In genomic region chr12:17536222-17536621, GRCm38 (mm10) we compare ENCODE assay signal across 24 mouse cellular contexts.
"Had no signal": no experiment of that assay in that cellular context is flagged by ENCODE, and none has a peak within 500 bp of the region (broad histone marks: within the 10 kb centered on the region; RNA-seq: fewer than 3 reads in every experiment).

No protein-coding gene starts in this region.

- H3K27ac ChIP-seq: gastrocnemius, adult 2 months; heart, embryonic 10.5 days; hindbrain, embryonic 10.5 days; hindbrain, embryonic 12.5 days; hindbrain, embryonic 15.5 days; hindbrain, postnatal 0 days; kidney, embryonic 15.5 days; kidney, postnatal 0 days; limb, embryonic 13.5 days; limb, embryonic 15.5 days had no signal

- H3K9ac ChIP-seq: heart, embryonic 12.5 days; hindbrain, embryonic 12.5 days; hindbrain, embryonic 15.5 days; kidney, embryonic 15.5 days; limb, embryonic 13.5 days; limb, embryonic 15.5 days had no signal

- DNase-seq: gastrocnemius, adult 2 months; gastrocnemius, postnatal 10 days; gastrocnemius, postnatal 25 days; heart, adult 18-20 months; heart, postnatal 10 days; heart, postnatal 4 days; kidney, adult 11 months; kidney, adult 2 months; kidney, adult 9 months; kidney, postnatal 14 days; kidney, postnatal 36 days; layer of hippocampus, adult 9-11 months; layer of hippocampus, postnatal 36 days; left cerebral cortex, postnatal 4 days had no signal

- H3K4me2 ChIP-seq: heart, embryonic 12.5 days; hindbrain, embryonic 12.5 days; hindbrain, embryonic 15.5 days; kidney, embryonic 15.5 days; limb, embryonic 13.5 days; limb, embryonic 15.5 days had no signal

- H3K4me1 ChIP-seq: heart, embryonic 10.5 days; heart, embryonic 12.5 days; hindbrain, embryonic 10.5 days; hindbrain, embryonic 12.5 days; hindbrain, embryonic 15.5 days; kidney, embryonic 15.5 days; limb, embryonic 13.5 days; limb, embryonic 15.5 days had no signal

- H3K27me3 ChIP-seq: heart, embryonic 12.5 days; hindbrain, embryonic 15.5 days; kidney, embryonic 15.5 days; limb, embryonic 13.5 days; limb, embryonic 15.5 days had no signal

- H3K36me3 ChIP-seq: heart, embryonic 10.5 days; heart, embryonic 12.5 days; hindbrain, embryonic 10.5 days; hindbrain, embryonic 12.5 days; hindbrain, embryonic 15.5 days; kidney, embryonic 15.5 days; limb, embryonic 13.5 days; limb, embryonic 15.5 days had no signal

- H3K4me3 ChIP-seq: gastrocnemius, adult 2 months; heart, embryonic 10.5 days; heart, embryonic 12.5 days; hindbrain, embryonic 10.5 days; hindbrain, embryonic 12.5 days; hindbrain, embryonic 15.5 days; kidney, embryonic 15.5 days; limb, embryonic 13.5 days; limb, embryonic 15.5 days had no signal

- H3K9me3 ChIP-seq: heart, embryonic 10.5 days; heart, embryonic 12.5 days; hindbrain, embryonic 10.5 days; hindbrain, embryonic 12.5 days; hindbrain, embryonic 15.5 days; kidney, embryonic 15.5 days; limb, embryonic 13.5 days; limb, embryonic 15.5 days had no signal

- ATAC-seq: hindbrain, postnatal 0 days had no signal
